Mouse (Mus musculus) liver, embryonic 16.5 days (tissue): ENCODE measurements at regions not wholly inside any gene's neighbourhood (a gene's known extent, or its start where the extent isn't known, plus 50 kb on each side); places are given as distances from the start of the nearest gene placed in this dataset.

Experiments used
- ATAC-seq: fragments of 200-750 bp; cut with Nextera tagmentation; 2 replicates; pipeline ENCODE4 v1.8.0; 2017; ENCODE audit warnings: low read depth, mild to moderate bottlenecking, moderate number of reproducible peaks, moderate library complexity
- H3K27ac ChIP-seq: fragments of 300-500 bp; sonication (generic); 2 replicates; pipeline ENCODE4 v1.5.1; 2014; ENCODE audit warnings: mild to moderate bottlenecking, low read length
- H3K27me3 ChIP-seq: fragments of 300-500 bp; sonication (generic); 2 replicates; pipeline ENCODE4 v1.6.1; 2014; ENCODE audit warnings: low read depth, low read length, mixed read lengths; ENCODE audit not compliant: control insufficient read depth, insufficient read depth
- H3K36me3 ChIP-seq: fragments of 300-500 bp; sonication (generic); 2 replicates; pipeline ENCODE4 v1.6.1; 2014; ENCODE audit warnings: mild to moderate bottlenecking; ENCODE audit not compliant: control insufficient read depth, insufficient read depth
- H3K4me1 ChIP-seq: fragments of 300-500 bp; sonication (generic); 2 replicates; pipeline ENCODE4 v1.6.1; 2014; ENCODE audit warnings: low read depth, low read length, mixed read lengths; ENCODE audit not compliant: control insufficient read depth
- H3K4me2 ChIP-seq: fragments of 300-500 bp; sonication (generic); 2 replicates; pipeline ENCODE4 v1.6.1; 2014; ENCODE audit warnings: low read depth, low read length, mixed read lengths
- H3K4me3 ChIP-seq: fragments of 300-500 bp; sonication (generic); 2 replicates; pipeline ENCODE4 v1.5.1; 2014; ENCODE audit warnings: low read depth, mild to moderate bottlenecking, low read length
- H3K9ac ChIP-seq: fragments of 300-500 bp; sonication (generic); 2 replicates; pipeline ENCODE4 v1.6.1; 2014; ENCODE audit warnings: low read depth, low read length
- H3K9me3 ChIP-seq: fragments of 300-500 bp; sonication (generic); replicated peaks from 2 replicates; pipeline ENCODE4 v1.6.1; 2016; ENCODE audit warnings: low read length; ENCODE audit not compliant: control insufficient read depth
- WGBS: fragments of 180-500 bp; shearing (Covaris S2); extraction: QIAGEN DNeasy Blood & Tissue Kit; methylation state at CpG from one replicate; pipeline ENCODE4 v1.1.7; 2014; ENCODE audit not compliant: insufficient replicate concordance; 5-methylcytosine and 5-hydroxymethylcytosine counted together

DNA sequence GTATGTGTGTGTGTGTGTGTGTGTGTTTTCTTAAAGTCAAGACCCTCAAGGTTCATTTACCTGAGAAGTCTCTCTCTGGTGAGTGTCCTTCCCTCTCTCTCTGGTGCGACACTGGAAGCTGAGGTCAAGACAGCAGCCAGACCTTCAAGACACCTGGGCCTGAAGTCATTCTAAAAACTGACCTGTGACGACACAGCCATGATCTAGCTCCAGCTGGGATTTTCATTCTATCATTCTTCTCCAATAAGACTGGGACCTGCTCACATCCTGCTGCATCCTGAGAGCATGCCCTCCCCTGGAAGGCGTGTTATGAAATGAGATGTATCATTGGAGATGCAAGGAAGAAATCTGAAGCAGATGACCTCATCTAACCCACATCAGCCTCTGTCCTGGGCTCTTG, 118.4 kb upstream of the Adamts9 start:
- ATAC-seq = no peak
- Histone ChIP-seq H3K9ac (no peak overlapping the region), H3K4me1 (no peaks in the 10 kb centered on the region), H3K4me3 (no peak overlapping the region), H3K4me2 (no peak overlapping the region), H3K27me3 (no peaks in the 10 kb centered on the region), H3K36me3 (no peaks in the 10 kb centered on the region), H3K9me3 (no peaks in the 10 kb centered on the region), H3K27ac (no peak overlapping the region)
- WGBS = 59% methylated on average over 3 of the region's 3 CpGs

DNA sequence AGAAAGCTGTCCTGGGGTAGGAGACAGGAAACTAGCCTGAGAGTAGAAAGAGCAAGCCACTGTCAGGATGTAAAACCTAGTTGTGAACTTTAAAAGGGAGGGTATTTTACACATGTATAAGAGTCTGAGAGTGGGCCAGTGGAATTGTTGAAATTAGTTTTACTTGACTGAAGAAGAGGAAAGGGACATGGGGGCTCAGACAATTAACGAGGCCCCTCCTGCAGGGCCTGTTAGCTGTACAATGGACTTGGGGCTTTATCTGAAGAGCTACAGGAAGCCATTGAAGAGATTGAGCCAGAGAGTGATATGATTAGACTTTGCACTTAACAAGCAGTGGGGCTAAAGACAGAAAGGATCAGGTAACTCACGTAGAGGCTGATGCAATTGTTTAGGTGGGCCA, 102.2 kb upstream of the Adamts9 start:
- H3K4me3 ChIP-seq = no peak overlapping the region
- no peaks in the 10 kb centered on the region for H3K27me3 ChIP-seq
- H3K36me3 ChIP-seq = no peaks in the 10 kb centered on the region
- 44% methylated on average over 2 of the region's 2 CpGs for WGBS
- no peak overlapping the region for H3K9ac ChIP-seq
- no peak for ATAC-seq
- H3K27ac ChIP-seq = no peak overlapping the region
- no peak overlapping the region for H3K4me2 ChIP-seq
- H3K9me3 ChIP-seq = no peaks in the 10 kb centered on the region
- no peaks in the 10 kb centered on the region for H3K4me1 ChIP-seq

GRCm38 (mm10) chr6:93041041-93041440, 97.7 kb upstream of the Adamts9 start:
- H3K9ac ChIP-seq = no peak overlapping the region
- no peak for ATAC-seq
- H3K27me3 ChIP-seq = no peaks in the 10 kb centered on the region
- H3K4me1 ChIP-seq = no peaks in the 10 kb centered on the region
- no peaks in the 10 kb centered on the region for H3K9me3 ChIP-seq
- no peaks in the 10 kb centered on the region for H3K36me3 ChIP-seq
- H3K4me3 ChIP-seq = no peak overlapping the region
- no peak overlapping the region for H3K4me2 ChIP-seq
- no peak overlapping the region for H3K27ac ChIP-seq
- 49% methylated on average over 3 of the region's 3 CpGs for WGBS

GRCm38 (mm10) chr6:93031812-93032330, 88.6 kb upstream of the Adamts9 start:
- Histone ChIP-seq H3K27me3 (no peaks in the 10 kb centered on the region), H3K36me3 (no peaks in the 10 kb centered on the region), H3K9ac (no peak overlapping the region), H3K4me2 (no peak overlapping the region), H3K4me3 (no peak overlapping the region), H3K9me3 (no peaks in the 10 kb centered on the region), H3K27ac (no peak overlapping the region), H3K4me1 (no peaks in the 10 kb centered on the region)
- WGBS = 47% methylated on average over 1 of the region's 1 CpGs
- no peak for ATAC-seq

- Histone ChIP-seq H3K36me3 (no peaks in the 10 kb centered on the region), H3K9ac (no peak overlapping the region), H3K27me3 (no peaks in the 10 kb centered on the region), H3K4me1 (no peaks in the 10 kb centered on the region), H3K9me3 (no peaks in the 10 kb centered on the region), H3K27ac (no peak overlapping the region), H3K4me3 (no peak overlapping the region), H3K4me2 (no peak overlapping the region)
- no peak for ATAC-seq
- 53% methylated on average over 9 of the region's 9 CpGs for WGBS
These were observed 83.1 kb upstream of the Adamts9 start for GRCm38 (mm10) chr6:93026068-93027022.

DNA sequence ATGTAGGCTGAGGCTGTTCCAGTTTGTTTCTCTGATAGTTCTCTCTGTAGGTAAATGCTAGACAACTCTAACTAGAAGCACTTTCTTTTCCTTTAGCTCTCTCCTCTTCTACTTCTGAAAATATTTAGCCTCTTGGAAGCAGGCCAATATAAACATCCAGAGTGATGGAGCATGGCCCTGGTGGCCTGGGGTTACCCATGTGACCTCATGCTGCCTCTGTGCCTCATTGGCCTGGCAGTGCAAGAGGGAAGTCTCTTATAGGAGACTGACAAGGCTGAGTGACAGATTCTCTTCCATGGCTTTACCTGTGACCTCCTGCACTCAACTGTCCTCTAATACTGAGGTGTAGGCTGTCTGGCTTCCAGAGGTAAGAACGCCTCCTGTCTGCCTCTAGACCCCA, 71.2 kb upstream of the Adamts9 start:
- H3K4me1 ChIP-seq = no peaks in the 10 kb centered on the region
- 40% methylated on average over 1 of the region's 1 CpGs for WGBS
- no peak overlapping the region for H3K9ac ChIP-seq
- H3K9me3 ChIP-seq = no peaks in the 10 kb centered on the region
- H3K27me3 ChIP-seq = no peaks in the 10 kb centered on the region
- H3K4me2 ChIP-seq = no peak overlapping the region
- ATAC-seq = peak; percentile 90
- H3K4me3 ChIP-seq = no peak overlapping the region
- H3K36me3 ChIP-seq = no peaks in the 10 kb centered on the region
- no peak overlapping the region for H3K27ac ChIP-seq

DNA sequence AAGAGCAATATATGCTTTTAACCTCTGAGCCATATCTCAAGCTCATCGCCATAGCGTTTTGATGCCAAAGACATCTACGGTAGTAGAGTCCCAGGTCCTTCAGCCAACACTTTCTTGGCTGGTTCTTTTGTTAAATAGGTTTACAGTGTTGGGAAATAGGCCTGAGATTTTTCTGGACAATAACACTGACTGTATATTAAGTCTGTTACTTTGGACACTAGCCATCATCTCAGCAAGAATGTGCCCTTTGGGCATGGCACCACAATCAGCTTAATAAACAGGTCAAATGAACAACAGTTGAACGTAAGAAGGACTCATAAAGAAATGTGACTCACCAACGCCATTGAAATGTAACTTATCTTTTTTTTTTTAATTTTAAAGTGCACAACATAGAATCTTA, 68.6 kb upstream of the Adamts9 start:
- Histone ChIP-seq H3K36me3 (no peaks in the 10 kb centered on the region), H3K4me1 (no peaks in the 10 kb centered on the region), H3K9ac (no peak overlapping the region), H3K9me3 (no peaks in the 10 kb centered on the region), H3K27ac (no peak overlapping the region), H3K27me3 (no peaks in the 10 kb centered on the region), H3K4me3 (no peak overlapping the region), H3K4me2 (no peak overlapping the region)
- ATAC-seq = no peak
- 66% methylated on average over 5 of the region's 5 CpGs for WGBS

DNA sequence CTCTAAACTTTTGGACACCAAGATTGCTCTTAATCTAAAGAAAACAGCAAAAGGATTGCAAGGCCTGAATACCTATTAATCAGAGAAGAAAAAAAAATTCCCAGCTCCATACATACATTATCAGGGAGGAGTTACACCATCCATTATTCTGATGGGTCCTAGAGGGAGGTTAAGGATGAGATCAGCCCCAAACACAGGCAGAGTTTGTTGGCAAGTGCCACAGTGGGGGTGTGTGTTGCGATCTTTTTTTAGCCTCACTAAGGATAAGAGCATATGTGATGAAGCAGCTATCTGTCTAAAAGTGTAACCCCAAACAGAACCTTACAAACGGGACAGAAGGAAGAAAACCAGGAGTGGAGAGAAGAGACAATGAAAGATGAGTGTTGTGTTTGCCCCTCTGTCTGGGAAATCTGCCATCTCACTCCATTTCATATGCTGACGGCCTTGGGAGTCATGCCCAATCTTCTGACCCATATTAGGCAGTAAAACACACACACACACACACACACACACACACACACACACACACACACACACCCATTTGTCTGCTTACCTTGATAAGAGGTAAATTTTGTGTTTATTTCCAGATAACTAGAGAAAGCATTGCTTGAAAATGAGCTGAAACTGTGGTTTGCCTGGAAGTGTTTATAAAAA, 61.4 kb upstream of the Adamts9 start:
- Histone ChIP-seq H3K9ac (no peak overlapping the region), H3K36me3 (no peaks in the 10 kb centered on the region), H3K9me3 (no peaks in the 10 kb centered on the region), H3K4me1 (no peaks in the 10 kb centered on the region), H3K27ac (no peak overlapping the region), H3K4me2 (no peak overlapping the region), H3K27me3 (no peaks in the 10 kb centered on the region), H3K4me3 (no peak overlapping the region)
- ATAC-seq = no peak
- 44% methylated on average over 3 of the region's 3 CpGs for WGBS

DNA sequence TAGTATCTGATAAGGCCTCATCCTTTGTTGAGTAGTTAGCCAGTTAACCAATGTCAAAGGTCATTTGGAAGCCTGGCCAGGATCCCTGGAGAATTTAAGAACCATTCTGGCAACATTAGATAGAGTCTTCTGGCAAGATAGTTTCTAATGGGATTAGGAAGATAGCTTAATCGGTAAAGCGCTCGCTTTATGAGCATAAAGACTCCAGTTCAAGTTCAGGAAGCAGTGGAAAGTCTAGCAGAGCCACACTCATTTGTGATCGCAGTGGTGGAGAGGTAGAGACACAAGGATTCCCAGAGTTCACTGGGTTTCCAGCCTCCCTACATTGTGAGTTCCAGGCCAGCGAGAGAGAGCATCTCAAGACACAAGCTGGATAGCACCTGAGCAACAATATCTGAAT, 60.5 kb upstream of the Adamts9 start:
- no peak for ATAC-seq
- Histone ChIP-seq H3K9ac (no peak overlapping the region), H3K4me1 (no peaks in the 10 kb centered on the region), H3K27ac (no peak overlapping the region), H3K27me3 (no peaks in the 10 kb centered on the region), H3K36me3 (no peaks in the 10 kb centered on the region), H3K4me2 (no peak overlapping the region), H3K4me3 (no peak overlapping the region), H3K9me3 (no peaks in the 10 kb centered on the region)
- WGBS = 80% methylated on average over 5 of the region's 5 CpGs
